Mouse (Mus musculus): ENCODE measurements around the gene Osbpl2.
A peak's percentile ranks its signal among the peaks of the same experiment; 100 is the strongest.

The Osbpl2 gene

DNA sequence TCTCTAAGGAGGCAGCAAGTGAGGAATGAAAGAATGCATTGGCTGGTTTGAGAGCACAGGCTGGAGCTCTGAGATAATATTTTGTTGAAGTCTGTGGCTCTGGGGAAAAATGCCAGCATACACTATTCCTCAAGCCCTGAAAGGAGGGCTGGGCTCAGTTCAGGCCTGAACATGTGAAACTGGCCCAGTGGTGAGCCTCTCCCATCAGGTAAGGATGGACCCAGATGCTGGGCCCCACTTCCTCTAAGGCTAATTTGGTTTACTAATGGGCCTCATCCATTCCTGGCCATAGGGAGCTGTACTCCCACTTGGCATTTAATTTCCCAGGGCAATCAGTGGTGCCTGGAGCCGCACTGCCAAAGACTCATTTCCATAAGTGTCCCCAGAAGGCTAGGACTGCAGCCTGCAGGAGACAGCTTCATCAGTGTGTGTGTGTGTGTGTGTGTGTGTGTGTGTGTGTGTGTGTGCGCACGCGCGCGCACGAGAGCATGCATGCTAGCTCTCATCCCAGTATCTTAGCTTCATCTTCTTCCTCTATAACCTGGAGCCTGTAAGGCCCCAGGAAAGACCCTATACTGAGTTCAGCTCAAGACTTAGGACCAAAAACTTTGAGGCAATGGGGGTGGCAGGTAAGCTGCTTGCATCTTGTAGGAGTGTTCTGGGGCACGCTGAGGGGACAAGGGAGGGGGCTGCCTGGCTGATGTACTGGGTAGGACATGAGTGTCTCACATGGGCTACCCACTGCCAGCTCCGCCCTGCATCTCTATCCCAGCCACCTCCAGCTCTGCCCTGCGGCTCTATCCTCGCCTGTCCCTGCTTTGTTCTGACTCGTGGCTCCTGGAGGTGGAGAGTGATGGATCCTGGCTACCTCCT lies 86.2 kb downstream of the Osbpl2 start:
- DNase-seq, result no peak

DNA sequence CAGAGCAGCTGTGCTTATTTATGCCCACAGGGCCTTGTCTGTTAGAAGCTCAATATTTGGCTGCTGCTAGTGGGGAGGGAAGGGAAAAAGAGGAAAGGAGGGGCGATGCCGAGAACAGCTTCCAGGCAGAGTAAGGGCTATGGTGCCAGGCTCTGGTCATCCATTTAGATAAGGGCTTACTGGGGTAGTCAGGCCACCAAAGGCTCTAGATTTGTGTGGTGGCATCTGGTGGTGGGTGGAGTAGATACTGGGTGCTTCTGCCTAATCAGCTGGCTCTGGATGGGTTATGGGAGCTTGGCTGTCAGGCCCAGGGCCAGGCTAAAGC lies 86.8 kb downstream of the Osbpl2 start:
- no peak for DNase-seq

DNA sequence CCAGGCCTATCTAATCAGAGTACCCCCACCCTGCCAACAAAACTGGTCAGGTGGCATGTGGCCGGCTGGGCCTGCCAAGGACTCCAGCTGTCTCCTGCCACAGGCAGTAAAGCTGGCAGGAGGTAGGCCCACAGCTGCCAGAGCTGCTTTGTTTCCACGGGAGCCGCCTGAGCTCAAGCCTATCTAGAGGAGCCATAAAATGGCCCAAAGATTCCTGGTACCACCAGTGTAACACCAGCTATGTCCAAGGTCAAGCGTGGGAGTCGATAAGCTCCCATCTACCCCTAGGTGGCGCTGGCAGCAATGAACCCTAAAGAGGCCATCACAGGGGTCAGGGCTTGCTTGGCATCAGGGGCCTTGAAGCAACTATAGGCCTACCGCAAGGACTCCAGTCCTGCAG lies 88.7 kb downstream of the Osbpl2 start:
- peak; percentile 73 for DNase-seq

DNA sequence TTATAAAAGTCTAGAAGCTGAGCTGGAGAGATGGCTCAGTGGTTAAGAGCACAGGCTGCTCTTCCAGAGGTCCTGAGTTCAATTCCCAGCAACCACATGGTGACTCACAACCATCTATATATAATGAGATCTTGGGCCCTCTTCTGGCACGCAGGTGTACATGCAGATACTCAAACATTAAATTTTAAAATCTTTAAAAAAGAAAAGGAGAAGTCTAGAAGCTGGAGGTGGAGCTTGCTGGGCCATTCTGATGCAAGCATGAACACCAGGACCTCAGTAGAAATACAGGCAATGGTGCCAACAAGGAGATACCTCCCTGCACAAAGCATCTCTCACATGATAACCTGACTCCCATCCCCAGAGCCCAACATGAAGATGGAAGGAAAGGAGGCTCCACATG lies 89.9 kb downstream of the Osbpl2 start:
- DNase-seq, result no peak

DNA sequence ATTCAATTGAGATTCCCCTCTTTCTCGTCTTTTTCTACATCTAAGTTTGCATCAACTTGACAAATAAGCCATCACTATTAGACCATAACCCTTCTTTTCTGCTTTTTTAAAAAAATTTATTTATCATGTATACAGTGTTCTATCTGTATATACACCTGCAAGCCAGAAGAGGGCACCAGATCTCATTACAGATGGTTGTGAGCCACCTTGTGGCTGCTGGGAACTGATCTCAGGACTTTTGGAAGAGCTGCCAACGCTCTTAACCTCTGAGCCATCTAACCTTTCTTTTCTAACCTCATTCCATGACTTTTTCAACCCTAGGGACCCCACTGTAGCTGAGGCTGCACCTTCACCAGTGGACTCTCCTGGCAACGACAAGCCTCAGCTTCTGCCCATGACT lies 93.1 kb downstream of the Osbpl2 start:
- no peak for DNase-seq

Data from lung, postnatal 10 days (tissue).